Mouse (Mus musculus): Measurements from ENCODE around the gene Cdt1.

The Cdt1 gene

DNA sequence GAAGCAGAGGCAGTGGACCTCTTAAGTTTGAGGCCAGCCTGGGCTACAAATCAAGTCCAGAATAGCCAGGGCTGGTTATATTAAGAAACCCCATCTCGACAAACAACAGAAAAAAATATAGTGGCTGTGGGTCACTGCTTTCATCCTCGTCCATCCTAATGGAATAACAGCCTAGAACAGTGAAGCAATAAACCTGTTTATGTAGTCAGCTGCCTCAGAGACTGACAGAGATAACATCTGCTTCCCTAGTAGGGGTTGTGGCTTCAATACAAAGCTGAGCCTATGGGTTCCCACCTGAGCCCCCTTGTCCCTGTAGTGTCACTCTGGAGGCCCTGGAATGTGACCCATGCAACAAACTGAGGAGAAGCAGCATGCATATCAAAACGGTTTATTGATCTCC, 6.4 kb downstream of the Cdt1 start:
- no peak for DNase-seq (ENCODE audit: low spot score)

DNA sequence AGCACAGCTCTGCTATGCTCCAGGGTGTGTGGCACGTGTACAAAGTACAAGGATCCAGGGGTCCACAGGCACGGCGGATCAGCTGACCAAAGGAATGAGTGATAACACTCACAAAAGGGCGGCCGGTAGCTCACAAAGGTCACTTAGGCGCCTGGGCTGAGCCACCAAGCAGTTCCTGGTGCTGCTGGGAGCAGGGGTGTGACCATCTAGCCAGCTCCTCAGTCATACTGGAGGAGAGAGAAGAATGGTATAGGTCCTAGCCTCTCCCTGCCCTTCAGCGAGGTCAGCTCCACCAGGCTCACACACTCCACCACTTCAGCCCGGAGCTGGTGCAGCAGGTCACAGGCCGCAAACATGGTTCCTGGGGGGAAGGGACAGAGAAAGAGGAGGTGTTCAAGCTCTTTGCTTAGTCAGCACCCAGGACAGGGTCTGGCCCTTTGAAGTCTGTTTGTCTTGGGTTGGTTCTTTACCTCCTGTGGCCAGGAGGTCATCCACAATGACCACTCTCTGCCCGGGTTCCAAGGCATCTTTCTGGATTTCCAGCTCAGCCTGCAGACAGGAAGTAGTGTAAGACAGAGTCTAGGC, 6.9 kb downstream of the Cdt1 start:
- DNase-seq (ENCODE audit: low spot score): no peak

DNA sequence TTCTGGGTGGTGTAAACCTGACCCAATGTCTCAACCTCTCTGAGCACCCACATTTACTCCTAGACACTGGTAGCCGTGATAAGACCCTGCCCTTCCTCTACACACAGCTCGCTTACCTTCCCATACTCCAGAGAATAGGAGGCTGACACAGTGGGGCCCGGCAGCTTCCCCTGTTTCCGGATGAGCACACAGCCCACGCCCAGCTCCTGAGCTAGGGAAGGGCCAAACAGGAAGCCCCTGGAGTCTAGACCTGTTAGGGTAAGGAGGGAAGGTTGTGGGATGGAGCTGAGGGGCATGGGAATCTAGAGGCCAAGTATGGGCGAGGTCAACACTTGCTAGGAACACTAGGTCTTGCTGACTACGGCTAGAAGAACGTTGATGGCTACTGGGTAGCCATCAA, 7.5 kb downstream of the Cdt1 start:
- DNase-seq (ENCODE audit: low spot score): no peak

DNA sequence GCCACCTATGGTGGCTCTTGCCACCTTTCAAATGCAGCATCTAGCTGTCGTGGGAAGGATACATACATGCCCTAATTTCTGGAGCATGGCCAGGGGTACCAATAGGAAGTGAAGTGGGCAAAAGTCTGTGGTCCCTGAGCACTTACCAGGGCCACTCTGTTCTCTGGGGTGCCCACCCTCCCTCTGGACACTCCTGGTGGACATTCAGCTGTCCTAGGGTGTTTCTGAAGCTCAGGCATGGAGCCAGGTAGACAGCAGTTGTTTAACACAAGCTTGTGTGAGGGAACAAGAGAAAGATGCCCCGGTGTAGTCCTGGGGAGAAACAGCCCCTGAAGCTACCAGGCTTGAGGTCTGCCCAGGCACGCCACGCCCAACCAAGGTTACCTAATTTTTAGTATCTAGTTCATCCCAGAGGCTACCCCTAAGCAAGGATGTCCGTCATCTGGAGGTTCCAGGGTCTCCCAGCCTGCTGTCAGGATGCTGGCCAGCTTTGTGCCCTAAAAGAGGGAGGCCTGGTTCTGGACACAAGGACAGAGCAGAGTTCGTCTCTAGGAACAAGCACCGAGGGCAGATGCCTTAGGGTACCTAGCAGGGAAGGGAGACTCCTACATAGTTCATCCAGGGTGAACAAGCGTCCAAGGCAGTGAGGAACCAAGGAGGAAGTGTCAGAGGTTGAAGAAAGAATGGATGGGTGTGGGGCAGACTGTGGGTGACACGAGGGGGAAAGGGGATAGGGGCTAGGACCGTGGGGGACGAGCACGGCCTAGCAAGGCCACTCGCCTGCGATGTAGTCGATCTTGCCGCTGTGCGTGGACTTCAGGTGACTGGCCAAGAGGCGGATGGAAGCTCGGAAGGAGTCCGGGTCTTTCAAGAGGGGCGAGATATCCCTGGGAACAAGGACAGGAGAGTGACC, 8.2 kb downstream of the Cdt1 start:
- DNase-seq (ENCODE audit: low spot score): no peak

DNA sequence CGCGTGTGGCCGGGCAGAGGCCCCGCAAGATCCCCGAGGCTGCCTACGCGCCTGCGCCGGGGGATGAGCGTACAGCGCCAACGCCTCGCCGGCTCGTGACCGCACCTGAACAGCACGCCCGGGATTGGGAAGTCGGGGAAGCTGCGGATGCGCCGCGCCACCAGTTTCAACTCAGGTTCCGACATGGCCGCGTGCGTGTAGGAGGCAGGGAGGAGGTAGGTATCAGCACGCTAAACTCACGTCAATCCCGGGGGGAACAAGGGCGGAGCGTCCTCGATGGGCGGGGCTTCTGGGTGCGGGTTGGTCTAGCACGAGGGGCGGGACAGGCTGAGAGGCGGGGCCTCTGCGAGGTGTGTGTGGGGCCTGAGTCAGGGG, 8.8 kb downstream of the Cdt1 start, which contains the start of gene Aprt:
Gene Aprt, minus strand, starts transcription at position 262 of the 375 bp plus-strand sequence.
- DNase-seq (ENCODE audit: low spot score): peak; percentile 90

DNA sequence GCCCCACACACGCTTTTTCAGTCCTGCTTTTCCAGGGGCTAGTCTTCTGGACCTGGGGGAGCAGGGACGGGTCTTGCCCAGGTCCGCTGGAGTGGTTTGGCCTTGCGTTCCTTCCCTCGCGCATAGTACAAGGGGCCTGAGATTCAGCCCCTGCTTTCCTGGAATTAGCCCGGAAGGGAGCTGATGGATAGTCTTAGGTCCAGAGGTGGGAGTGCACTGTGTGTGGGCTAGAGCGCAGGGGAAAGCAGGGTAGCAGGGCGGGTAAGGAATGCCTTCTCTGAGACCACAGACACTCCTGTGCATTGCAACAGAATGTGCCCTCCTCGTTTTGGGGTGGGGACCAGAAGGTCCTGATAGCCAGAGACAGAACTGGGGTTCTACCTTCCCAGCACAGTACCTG, 9.3 kb downstream of the Cdt1 start:
- DNase-seq (ENCODE audit: low spot score): no peak

DNA sequence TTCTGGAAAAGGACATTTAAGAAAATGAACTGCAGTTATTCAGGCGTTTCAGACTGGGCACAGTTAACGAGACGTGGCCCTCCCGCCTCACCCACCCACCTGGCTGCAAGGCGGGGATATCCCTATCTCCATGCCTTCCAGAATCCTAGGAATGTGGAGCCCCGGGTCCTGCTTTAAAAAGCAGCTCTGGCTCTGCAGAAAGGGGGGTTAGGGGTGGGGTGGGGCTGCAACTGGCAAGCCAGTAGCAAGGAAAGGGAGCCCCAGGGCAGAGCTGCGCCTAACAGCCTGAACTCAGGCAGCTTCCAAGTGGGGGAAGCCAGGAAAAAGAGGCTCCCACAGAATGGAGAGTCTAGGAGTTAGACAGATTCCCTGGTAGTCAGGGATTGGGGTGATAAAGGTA, 11.4 kb downstream of the Cdt1 start:
- no peak for DNase-seq (ENCODE audit: low spot score)

DNA sequence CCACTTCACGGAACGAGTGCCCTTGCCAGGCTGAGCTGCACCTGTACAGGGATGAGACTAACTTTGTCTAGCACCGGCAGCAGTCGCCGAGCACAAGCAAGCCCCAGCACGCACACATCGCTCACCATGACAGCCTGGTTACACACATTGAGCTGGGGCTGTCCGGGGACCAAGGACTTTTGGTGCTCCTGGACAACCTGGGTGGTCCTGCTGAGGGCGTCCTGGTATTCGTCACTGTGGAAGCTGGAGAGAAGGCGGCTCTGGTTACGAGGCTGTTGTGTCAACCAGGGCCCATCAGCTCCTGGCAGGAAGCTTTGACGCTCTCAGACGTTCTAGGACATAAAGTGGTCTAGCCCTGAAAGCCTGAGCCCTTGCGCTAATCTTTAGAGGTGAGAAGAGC, 13.1 kb downstream of the Cdt1 start:
- no peak for DNase-seq (ENCODE audit: low spot score)

DNA sequence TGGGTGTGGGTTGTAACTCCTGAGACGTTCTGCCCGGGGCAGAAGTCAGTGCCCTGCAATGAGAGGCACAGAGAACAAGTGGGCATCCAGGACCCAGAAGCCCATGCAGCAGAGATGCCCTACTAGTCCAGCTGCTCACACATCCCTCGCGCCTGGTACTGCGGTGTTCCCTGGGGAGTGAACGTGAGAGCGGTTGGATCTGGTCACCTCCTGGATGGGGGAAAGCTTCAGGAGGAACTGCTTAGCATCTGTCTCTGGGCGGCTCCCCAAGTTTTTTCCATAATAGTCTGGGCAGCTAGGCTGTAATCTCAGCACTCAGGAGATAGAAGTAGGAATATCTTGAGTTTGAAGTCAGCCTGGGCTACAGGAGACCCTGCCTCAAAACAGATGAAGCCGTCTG, 17.2 kb downstream of the Cdt1 start:
- no peak for DNase-seq (ENCODE audit: low spot score)

DNA sequence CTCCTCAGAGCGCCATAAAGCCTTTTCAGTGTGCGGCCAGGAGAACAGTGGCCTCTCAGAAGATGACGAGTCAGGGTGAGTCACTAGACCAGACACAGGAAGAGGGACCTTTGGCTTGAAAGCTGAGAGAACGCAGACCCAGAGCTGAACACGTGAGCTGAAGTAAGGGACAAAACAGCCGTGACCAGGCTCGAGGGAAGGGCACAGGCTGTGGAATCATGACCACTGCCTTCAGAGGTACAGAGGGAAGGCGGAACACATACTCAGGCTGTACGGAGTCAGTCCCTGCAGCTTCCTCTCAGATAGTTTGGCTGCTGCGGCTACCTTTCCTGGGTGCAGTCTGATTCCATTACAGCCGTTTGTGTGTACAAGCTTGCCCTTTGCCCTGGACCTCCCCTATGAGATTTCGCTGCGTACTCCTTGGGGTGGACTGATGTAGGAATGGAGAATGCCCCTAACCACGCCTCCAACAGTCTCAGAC, 17.6 kb downstream of the Cdt1 start:
- no peak for DNase-seq (ENCODE audit: low spot score)

DNA sequence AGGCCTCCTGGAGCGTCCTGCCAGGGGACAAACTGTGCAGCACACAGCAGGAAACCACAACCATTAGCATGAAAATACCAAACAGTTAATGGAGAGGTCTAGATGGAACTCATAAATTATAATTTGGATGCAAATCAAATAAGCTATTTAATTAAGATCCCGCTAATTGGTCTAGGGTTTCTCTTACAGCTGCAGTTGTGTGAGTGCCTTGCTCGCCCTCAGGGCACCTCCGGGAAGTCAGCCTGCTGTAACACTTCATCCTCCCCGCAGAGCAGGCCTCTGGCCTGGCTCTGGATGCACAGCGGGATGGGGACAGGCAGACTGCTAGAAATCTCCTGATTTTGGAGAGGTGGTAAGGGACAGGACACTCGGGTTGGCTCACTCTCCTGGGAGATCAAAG, 18.4 kb downstream of the Cdt1 start:
- DNase-seq (ENCODE audit: low spot score): no peak

DNA sequence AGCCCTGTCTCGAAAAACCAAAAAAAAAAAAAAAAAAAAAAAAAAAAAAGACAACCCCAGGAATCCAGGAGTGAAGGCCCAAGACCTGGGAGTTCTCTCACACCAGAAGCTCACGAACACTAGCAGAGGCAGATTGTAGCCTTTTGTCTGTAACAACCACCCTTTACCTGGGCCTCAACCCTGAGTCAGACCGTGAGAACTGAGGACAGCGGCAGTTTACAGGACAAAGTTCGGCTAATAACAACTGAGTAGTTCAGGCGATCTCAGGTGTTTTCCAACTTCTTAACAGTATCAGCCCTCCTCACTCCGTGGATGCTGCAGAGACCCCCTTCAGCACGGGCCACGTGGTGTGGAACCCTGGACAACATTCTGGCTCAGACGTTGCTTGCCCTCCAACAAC, 18.9 kb downstream of the Cdt1 start:
- no peak for DNase-seq (ENCODE audit: low spot score)

DNA sequence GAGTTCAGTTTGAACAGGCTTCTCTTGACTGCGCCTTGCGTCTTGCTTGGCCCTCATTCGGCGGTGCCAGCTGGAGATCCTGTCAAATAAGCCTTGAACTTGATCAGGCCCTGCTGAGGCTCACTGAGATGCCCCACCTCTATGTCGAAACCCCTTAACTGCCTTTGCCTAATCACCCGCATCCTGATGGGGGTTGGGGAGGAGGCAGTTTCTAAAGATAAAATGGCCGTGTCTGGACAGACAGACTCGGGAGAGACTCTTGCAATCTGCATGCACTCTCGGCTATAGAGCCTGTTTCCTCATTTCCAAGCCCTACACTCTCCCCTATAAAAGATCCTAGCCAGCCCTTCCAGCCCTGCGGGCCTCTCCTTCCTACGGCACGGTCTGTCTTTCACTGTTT, 25.4 kb downstream of the Cdt1 start:
- DNase-seq (ENCODE audit: low spot score): no peak

DNA sequence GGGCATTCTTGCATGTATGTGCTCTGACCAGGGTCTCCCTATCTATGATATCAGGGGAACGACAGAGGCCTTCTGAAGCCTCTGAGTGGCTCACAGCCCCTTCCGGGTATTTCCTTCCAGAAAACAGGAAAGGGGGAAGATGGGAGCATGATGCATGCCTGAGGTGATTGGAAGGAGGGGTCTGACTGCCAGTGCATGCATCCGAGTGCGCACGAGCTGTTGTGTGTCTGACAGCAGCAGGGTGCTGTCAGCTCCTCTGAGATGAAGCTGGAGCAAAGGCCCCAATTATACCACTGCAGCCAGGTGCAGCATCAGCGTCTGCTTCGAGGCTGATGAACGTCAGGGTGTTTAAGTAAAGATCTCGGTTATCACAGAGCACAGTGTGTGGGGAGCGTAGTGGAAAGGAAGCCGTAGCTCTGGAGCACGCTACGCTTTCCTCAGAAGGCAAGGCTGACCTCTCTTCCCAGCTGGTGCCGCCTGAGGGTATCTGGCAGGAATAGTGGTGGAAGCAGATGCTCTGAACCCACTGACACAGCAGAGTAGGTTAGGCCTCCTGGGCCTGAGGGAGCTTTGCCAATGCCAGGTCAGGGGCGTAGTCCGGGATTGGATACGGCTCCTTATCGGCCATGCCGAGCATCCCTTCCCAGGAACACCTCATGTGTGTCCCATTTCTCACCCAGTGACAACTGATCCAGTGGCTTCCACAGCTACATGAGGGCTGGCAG, 26.1 kb downstream of the Cdt1 start:
- no peak for DNase-seq (ENCODE audit: low spot score)

DNA sequence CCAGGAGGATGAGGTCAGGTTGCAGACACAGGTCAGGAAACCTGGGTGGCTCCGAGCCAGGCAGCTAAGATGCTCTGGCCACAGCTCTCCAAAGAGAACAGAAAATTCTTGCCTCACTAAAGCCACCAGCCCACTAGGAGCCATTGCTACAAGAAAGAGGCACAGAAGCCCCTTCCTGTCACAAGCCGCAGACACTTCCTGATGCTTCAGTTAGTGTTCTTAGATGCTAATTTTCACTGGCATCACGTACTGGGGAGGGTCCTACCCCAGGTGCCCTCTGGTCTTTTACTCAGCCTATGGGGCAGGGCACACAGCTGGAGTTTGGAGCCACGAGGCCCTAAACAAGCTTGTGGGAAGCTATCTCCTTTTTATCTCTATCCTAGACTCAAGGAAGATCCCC, 28.2 kb downstream of the Cdt1 start:
- no peak for DNase-seq (ENCODE audit: low spot score)

DNA sequence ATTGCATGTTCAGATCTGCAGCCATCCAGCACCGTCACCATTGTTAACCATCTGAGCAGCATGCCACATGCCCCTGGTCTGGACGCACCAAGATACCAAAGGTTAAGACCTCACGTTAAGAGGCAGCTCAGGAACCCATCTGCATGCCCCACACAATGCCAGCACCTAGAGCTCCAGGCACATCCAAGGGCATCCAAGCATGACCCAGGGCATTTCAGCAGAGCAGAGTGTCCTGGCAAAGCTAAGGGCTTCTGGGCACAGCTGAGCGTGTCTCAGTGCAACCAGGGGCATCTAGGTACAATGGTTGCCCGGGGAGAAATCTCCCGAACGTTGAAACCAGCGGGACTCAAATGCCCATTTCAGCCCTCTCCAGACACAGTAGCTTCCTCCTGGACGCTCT, 32.9 kb downstream of the Cdt1 start:
- DNase-seq (ENCODE audit: low spot score): no peak

DNA sequence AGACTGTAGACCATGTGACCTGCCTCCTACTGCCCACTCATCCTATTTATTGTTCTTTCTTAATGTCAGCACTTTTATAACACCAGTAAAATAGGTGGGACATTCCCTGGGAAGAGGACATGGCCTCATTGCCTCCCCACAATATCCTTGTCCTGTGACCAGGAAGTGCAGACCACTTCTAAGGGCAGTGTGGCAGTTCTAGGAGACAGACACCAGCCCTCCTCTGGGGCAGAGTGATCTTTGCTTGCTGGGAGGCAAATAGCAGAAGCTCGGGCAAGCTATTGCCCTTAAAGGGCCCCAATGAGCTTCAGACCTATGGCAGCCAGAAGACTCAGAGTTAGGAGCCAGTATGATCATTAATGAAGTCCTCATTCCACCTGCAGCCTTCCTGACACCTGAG, 36.8 kb downstream of the Cdt1 start:
- DNase-seq (ENCODE audit: low spot score): no peak

DNA sequence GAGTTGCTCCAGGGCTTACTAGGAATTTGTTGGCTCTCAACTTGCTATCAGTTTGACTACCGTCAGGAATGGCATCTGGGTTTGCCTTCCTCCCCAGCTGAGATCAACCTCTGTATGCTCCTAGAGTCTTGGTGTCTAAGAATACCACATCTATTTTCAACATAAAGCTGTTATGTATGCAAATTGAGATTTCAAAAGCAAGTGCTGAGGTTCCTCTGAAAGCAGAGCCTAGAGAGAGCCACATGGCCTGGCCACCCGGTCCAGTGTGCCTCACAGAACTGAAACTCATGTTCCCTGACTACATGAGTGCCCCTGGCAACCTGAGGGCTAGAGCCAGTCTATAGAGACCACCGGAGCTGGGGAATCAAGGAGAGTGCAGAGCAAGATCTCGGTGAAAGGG, 37.6 kb downstream of the Cdt1 start:
- DNase-seq (ENCODE audit: low spot score): no peak

DNA sequence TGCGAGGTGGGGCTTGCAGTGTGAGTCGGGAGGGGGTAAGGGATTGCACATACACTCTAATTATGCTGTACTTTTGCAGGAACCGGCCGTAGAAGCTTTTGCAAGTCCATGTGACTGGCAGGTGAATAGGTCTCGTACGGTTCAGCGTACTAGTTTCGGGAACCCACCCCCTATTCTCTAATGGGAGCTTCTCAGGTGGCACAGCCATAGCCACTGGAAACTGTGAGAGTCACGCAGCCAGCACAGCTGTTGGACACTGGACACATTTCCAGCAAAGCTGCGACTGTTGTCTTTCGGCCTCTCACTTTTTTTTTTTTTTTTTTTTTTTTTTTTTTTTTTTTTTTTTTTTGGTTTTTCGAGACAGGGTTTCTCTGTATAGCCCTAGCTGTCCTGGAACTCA, 39.0 kb downstream of the Cdt1 start:
- no peak for DNase-seq (ENCODE audit: low spot score)

DNA sequence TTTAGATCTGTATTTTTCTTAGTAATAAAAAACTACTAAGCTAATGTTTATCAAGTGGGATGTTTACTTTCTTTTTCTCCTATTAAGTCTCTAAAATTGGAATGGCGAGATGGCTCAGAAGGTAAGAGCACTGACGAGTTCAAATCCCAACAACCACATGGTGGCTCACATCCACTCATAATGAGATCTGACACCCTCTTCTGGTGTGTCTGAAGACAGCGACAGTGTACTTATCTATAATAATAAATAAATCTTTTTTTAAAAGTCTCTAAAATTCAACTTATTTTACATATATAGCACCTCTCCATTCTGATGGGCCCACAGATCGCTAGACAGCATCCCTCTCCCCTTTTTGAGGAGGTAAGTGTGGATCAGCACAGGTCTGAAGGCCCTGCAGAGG, 42.4 kb downstream of the Cdt1 start:
- no peak for DNase-seq (ENCODE audit: low spot score)

DNA sequence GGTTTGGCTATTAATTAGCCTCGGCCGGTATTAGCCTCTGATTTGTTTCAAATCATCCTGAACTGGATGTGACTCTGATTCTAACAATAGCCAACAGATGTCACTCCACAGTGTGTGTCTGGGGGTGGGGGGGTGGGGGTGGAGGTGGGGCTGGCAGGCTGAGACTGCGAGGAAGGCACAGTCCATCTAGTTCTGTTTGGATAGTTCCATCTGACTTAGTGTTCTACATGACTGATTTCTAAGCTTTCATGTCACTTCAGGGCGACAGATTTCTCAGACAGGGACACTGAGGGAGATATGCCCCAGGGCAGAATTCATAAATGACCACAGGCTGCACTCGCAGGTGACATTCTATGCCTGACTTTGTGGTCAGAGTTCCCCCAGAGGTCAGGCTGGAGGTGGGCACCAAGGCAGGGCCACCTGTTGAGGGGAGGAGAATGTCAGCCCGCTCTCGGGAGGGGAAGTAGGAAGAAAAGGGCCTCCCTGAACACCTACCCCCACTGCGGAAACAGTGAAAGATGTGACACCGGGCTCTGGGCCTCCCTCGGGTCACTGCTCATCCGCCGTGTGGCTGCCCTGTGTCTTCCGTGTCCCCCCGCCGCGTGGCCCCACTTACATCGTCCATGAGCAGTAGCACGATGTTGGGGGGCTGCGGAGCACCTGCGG, 42.9 kb downstream of the Cdt1 start:
- DNase-seq (ENCODE audit: low spot score): no peak

DNA sequence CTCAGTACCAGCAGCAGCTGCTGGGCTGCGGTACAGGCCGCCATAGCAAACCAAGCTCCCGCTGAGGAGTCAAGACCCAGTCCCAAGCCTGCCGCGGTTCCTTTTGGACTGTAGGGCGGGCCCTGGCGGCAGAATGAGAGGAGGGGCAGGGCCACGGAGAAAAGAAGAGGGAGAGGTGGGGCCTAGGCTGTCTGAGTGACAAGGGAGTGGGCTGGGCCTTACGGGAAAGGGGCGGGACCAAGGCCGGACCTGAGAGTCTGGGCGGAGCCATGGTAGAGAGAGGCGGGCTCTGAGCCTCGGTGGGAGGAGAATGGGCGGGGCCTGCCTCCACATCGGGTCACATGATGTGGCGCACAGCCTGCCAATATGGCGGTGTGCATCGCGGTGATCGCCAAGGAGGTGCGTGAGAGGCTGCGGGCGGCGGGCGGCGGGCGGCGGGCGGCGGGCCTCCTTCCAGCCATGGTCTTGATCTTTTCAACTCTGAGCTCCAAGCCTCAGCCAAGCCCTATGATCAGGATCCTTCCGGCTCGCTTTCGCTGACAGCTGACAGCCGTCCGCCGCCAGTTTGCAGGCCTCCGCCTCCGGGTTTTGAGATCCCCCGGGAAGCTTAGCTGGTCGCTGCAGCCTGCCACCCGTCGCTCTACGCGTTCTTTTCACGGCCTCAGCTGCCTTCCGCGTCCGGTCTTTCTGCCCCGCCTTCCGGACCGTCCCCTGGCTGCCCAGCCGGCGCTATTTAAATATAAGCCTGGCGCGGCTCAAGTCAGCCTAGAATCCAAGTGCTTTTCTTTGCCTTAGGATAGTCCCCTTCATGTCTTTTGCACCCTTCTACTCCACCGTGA, 43.7 kb downstream of the Cdt1 start, which contains the start of the genes Galns and Trappc2l:
Gene Galns, minus strand, starts transcription at position 169 of the 839 bp plus-strand sequence.
Gene Trappc2l, plus strand, starts transcription at position 346 of the 839 bp plus-strand sequence.
- DNase-seq (ENCODE audit: low spot score): peak; percentile 94

All from left cerebral cortex, adult 11 months (tissue).